Mouse (Mus musculus): ENCODE data around the gene Ostc. TPM values are rescaled to one million over a fixed set of nuclear protein-coding genes. Genes with fewer than 3 reads are reported as not detected.

The Ostc gene
- polyA plus RNA-seq (2014; fragmentation: Nextera tagmentation; extraction: Ambion mirVana), result 190 and 225 TPM in 2 replicates

- H3K36me3 ChIP-seq (ENCODE audit: control insufficient read depth, insufficient read depth, low read length), result no peaks in the 10 kb centered on the region
- no peaks in the 10 kb centered on the region for H3K27me3 ChIP-seq (ENCODE audit: control insufficient read depth, insufficient read depth, low read length)
- peak within 1 kb of the TSS; percentile 83 for H3K4me2 ChIP-seq (ENCODE audit: low read depth, low read length)
- peak within 1 kb of the TSS; percentile 77 for H3K9ac ChIP-seq (replicated peaks; ENCODE audit: low read depth, low read length)
- H3K4me3 ChIP-seq (ENCODE audit: low read depth, low read length), result peak within 1 kb of the TSS; percentile 84
- H3K4me1 ChIP-seq (ENCODE audit: control insufficient read depth, insufficient read depth, low read length), result peaks cover 16% of the 10 kb centered on the region
- under 1% methylated on average over 45 of the region's 45 CpGs for WGBS
- H3K9me3 ChIP-seq (ENCODE audit: control insufficient read depth, low read length), result no peaks in the 10 kb centered on the region
- peak; percentile 97 for ATAC-seq (ENCODE audit: low read depth)
- peak within 1 kb of the TSS; percentile 76 for H3K27ac ChIP-seq (ENCODE audit: low read depth, low read length)
Measured at GRCm38 (mm10) chr3:130708967-130709924, at the start of gene Ostc. Ostc (minus strand) TSS chr3:130709444.

- H3K36me3 ChIP-seq (ENCODE audit: control insufficient read depth, insufficient read depth, low read length), result no peaks in the 10 kb centered on the region
- no peaks in the 10 kb centered on the region for H3K9me3 ChIP-seq (ENCODE audit: control insufficient read depth, low read length)
- H3K27me3 ChIP-seq (ENCODE audit: control insufficient read depth, insufficient read depth, low read length), result no peaks in the 10 kb centered on the region
- no peak overlapping the region for H3K4me2 ChIP-seq (ENCODE audit: low read depth, low read length)
- 22% methylated on average over 15 of the region's 15 CpGs for WGBS
- no peak overlapping the region for H3K4me3 ChIP-seq (ENCODE audit: low read depth, low read length)
- no peaks in the 10 kb centered on the region; the same call in 1 of the 2 replicates for H3K4me1 ChIP-seq (ENCODE audit: control insufficient read depth, insufficient read depth, low read length)
- H3K9ac ChIP-seq (replicated peaks; ENCODE audit: low read depth, low read length), result no peak overlapping the region
- ATAC-seq (ENCODE audit: low read depth), result 0 out of 2 replicates have a peak, but pooled peaks have one; percentile 42
- no peak overlapping the region for H3K27ac ChIP-seq (ENCODE audit: low read depth, low read length)
Measured at GRCm38 (mm10) chr3:130758157-130758841, 49.1 kb upstream of the Ostc start.

- ATAC-seq (ENCODE audit: low read depth), result no peak
- Histone ChIP-seq H3K9me3 (ENCODE audit: control insufficient read depth, low read length) (no peaks in the 10 kb centered on the region), H3K4me2 (ENCODE audit: low read depth, low read length) (no peak overlapping the region), H3K9ac (replicated peaks; ENCODE audit: low read depth, low read length) (no peak overlapping the region), H3K4me3 (ENCODE audit: low read depth, low read length) (no peak overlapping the region), H3K4me1 (ENCODE audit: control insufficient read depth, insufficient read depth, low read length) (no peaks in the 10 kb centered on the region; the same call in 1 of the 2 replicates), H3K36me3 (ENCODE audit: control insufficient read depth, insufficient read depth, low read length) (no peaks in the 10 kb centered on the region), H3K27me3 (ENCODE audit: control insufficient read depth, insufficient read depth, low read length) (no peaks in the 10 kb centered on the region), H3K27ac (ENCODE audit: low read depth, low read length) (no peak overlapping the region)
- WGBS, result 63% methylated on average over 8 of the region's 8 CpGs
Measured at GRCm38 (mm10) chr3:130757117-130757852, 48.0 kb upstream of the Ostc start.

GRCm38 (mm10) chr3:130749206-130749605 is 40.0 kb upstream of the Ostc start:
- Histone ChIP-seq H3K4me2 (ENCODE audit: low read depth, low read length) (no peak overlapping the region), H3K9me3 (ENCODE audit: control insufficient read depth, low read length) (no peaks in the 10 kb centered on the region), H3K9ac (replicated peaks; ENCODE audit: low read depth, low read length) (no peak overlapping the region), H3K27ac (ENCODE audit: low read depth, low read length) (no peak overlapping the region), H3K27me3 (ENCODE audit: control insufficient read depth, insufficient read depth, low read length) (no peaks in the 10 kb centered on the region), H3K4me1 (ENCODE audit: control insufficient read depth, insufficient read depth, low read length) (no peaks in the 10 kb centered on the region), H3K36me3 (ENCODE audit: control insufficient read depth, insufficient read depth, low read length) (no peaks in the 10 kb centered on the region), H3K4me3 (ENCODE audit: low read depth, low read length) (no peak overlapping the region)
- 92% methylated on average over 3 of the region's 3 CpGs for WGBS
- no peak for ATAC-seq (ENCODE audit: low read depth)

- ATAC-seq (ENCODE audit: low read depth), result no peak
- H3K4me1 ChIP-seq (ENCODE audit: control insufficient read depth, insufficient read depth, low read length), result no peaks in the 10 kb centered on the region
- H3K27ac ChIP-seq (ENCODE audit: low read depth, low read length), result no peak overlapping the region
Measured at GRCm38 (mm10) chr3:130746673-130747619, 37.7 kb upstream of the Ostc start.

GRCm38 (mm10) chr3:130737652-130738361 is 28.6 kb upstream of the Ostc start:
- Histone ChIP-seq H3K9me3 (ENCODE audit: control insufficient read depth, low read length) (no peaks in the 10 kb centered on the region), H3K4me2 (ENCODE audit: low read depth, low read length) (peak overlapping the region; percentile 17; the same call in 1 of the 2 replicates)

More at GRCm38 (mm10) chr3:130746673-130747619, 37.7 kb upstream of the Ostc start:
- 31% methylated on average over 10 of the region's 10 CpGs for WGBS
- Histone ChIP-seq H3K36me3 (ENCODE audit: control insufficient read depth, insufficient read depth, low read length) (no peaks in the 10 kb centered on the region), H3K9me3 (ENCODE audit: control insufficient read depth, low read length) (no peaks in the 10 kb centered on the region), H3K4me3 (ENCODE audit: low read depth, low read length) (no peak overlapping the region), H3K9ac (replicated peaks; ENCODE audit: low read depth, low read length) (no peak overlapping the region), H3K4me2 (ENCODE audit: low read depth, low read length) (no peak overlapping the region), H3K27me3 (ENCODE audit: control insufficient read depth, insufficient read depth, low read length) (no peaks in the 10 kb centered on the region)

GRCm38 (mm10) chr3:130736758-130737157 is 27.5 kb upstream of the Ostc start:
- WGBS, result 51% methylated on average over 4 of the region's 4 CpGs
- H3K27me3 ChIP-seq (ENCODE audit: control insufficient read depth, insufficient read depth, low read length), result no peaks in the 10 kb centered on the region
- H3K4me2 ChIP-seq (ENCODE audit: low read depth, low read length), result no peak overlapping the region
- H3K4me1 ChIP-seq (ENCODE audit: control insufficient read depth, insufficient read depth, low read length), result peaks cover 7% of the 10 kb centered on the region; the same call in 1 of the 2 replicates
- no peaks in the 10 kb centered on the region for H3K36me3 ChIP-seq (ENCODE audit: control insufficient read depth, insufficient read depth, low read length)
- ATAC-seq (ENCODE audit: low read depth), result no peak
- peak overlapping the region; percentile 48 for H3K27ac ChIP-seq (ENCODE audit: low read depth, low read length)
- H3K9me3 ChIP-seq (ENCODE audit: control insufficient read depth, low read length), result no peaks in the 10 kb centered on the region
- no peak overlapping the region for H3K4me3 ChIP-seq (ENCODE audit: low read depth, low read length)
- no peak overlapping the region for H3K9ac ChIP-seq (replicated peaks; ENCODE audit: low read depth, low read length)

More at GRCm38 (mm10) chr3:130737652-130738361, 28.6 kb upstream of the Ostc start:
- Histone ChIP-seq H3K36me3 (ENCODE audit: control insufficient read depth, insufficient read depth, low read length) (no peaks in the 10 kb centered on the region), H3K27ac (ENCODE audit: low read depth, low read length) (no peak overlapping the region), H3K4me1 (ENCODE audit: control insufficient read depth, insufficient read depth, low read length) (peaks cover 7% of the 10 kb centered on the region; the same call in 1 of the 2 replicates), H3K9ac (replicated peaks; ENCODE audit: low read depth, low read length) (no peak overlapping the region), H3K27me3 (ENCODE audit: control insufficient read depth, insufficient read depth, low read length) (no peaks in the 10 kb centered on the region), H3K4me3 (ENCODE audit: low read depth, low read length) (no peak overlapping the region)
- peak; percentile 83 for ATAC-seq (ENCODE audit: low read depth)
- 16% methylated on average over 21 of the region's 21 CpGs for WGBS

Measured in neural tube, embryonic 14.5 days (tissue).